Mouse (Mus musculus): ENCODE data around the gene Epha1. TPM values are rescaled to one million over a fixed set of nuclear protein-coding genes. Genes with fewer than 3 reads are reported as not detected.

Epha1 gene
- total RNA-seq, 2 experiments from 2014 or later: 0.12 to 0.29 TPM

- no peak overlapping the region for H3K4me3 ChIP-seq
- H3K27ac ChIP-seq: no peak overlapping the region
- TF ChIP-seq CTCF (IDR thresholded peaks at IDR 0.05): no peak
- intact Hi-C loops (cut with DNase I): no loop called here
- DNase-seq (ENCODE audit: extremely low spot score in 1 of 2, low spot score in 2 of 2): no peak
Observed at GRCm38 (mm10) chr6:42359364-42360147, 13.5 kb downstream of the Epha1 start.

- TF ChIP-seq CTCF (IDR thresholded peaks at IDR 0.05): no peak
- Histone ChIP-seq H3K4me3 (no peak overlapping the region), H3K27ac (no peak overlapping the region)
- intact Hi-C loops (cut with DNase I): no loop called here
- no peak for DNase-seq (ENCODE audit: extremely low spot score in 1 of 2, low spot score in 2 of 2)
Observed at GRCm38 (mm10) chr6:42358901-42359300, 14.2 kb downstream of the Epha1 start.

GRCm38 (mm10) chr6:42357901-42358300 lies 15.2 kb downstream of the Epha1 start:
- DNase-seq (ENCODE audit: extremely low spot score in 1 of 2, low spot score in 2 of 2): no peak
- Histone ChIP-seq H3K27ac (no peak overlapping the region), H3K4me3 (no peak overlapping the region)
- intact Hi-C loops (cut with DNase I): no loop called here
- TF ChIP-seq CTCF (IDR thresholded peaks at IDR 0.05): no peak

GRCm38 (mm10) chr6:42356913-42357312 lies 16.2 kb downstream of the Epha1 start:
- intact Hi-C loops (cut with DNase I): no loop called here
- no peak for TF ChIP-seq CTCF (IDR thresholded peaks at IDR 0.05)
- Histone ChIP-seq H3K27ac (no peak overlapping the region), H3K4me3 (no peak overlapping the region)
- no peak for DNase-seq (ENCODE audit: extremely low spot score in 1 of 2, low spot score in 2 of 2)

GRCm38 (mm10) chr6:42355794-42356600 lies 17.1 kb downstream of the Epha1 start:
- TF ChIP-seq CTCF (IDR thresholded peaks at IDR 0.05): no peak
- Histone ChIP-seq H3K4me3 (no peak overlapping the region), H3K27ac (no peak overlapping the region)
- intact Hi-C loops (cut with DNase I): no loop called here
- no peak for DNase-seq (ENCODE audit: extremely low spot score in 1 of 2, low spot score in 2 of 2)

- intact Hi-C loops (cut with DNase I): no loop called here
- Histone ChIP-seq H3K4me3 (no peak overlapping the region), H3K27ac (no peak overlapping the region)
- TF ChIP-seq CTCF (IDR thresholded peaks at IDR 0.05): no peak
- no peak for DNase-seq (ENCODE audit: extremely low spot score in 1 of 2, low spot score in 2 of 2)
Observed at GRCm38 (mm10) chr6:42355366-42355765, 17.7 kb downstream of the Epha1 start.

GRCm38 (mm10) chr6:42354076-42355019 lies 18.7 kb downstream of the Epha1 start:
- Histone ChIP-seq H3K4me3 (no peak overlapping the region), H3K27ac (0 out of 2 replicates have a peak overlapping the region, but pooled peaks have one; percentile 17)
- intact Hi-C loops (cut with DNase I): no loop called here
- DNase-seq (ENCODE audit: extremely low spot score in 1 of 2, low spot score in 2 of 2): peak in 1 of 2 experiments; percentile 22
- TF ChIP-seq CTCF (IDR thresholded peaks at IDR 0.05): no peak

GRCm38 (mm10) chr6:42353180-42353579 lies 19.9 kb downstream of the Epha1 start:
- no peak for TF ChIP-seq CTCF (IDR thresholded peaks at IDR 0.05)
- no peak for DNase-seq (ENCODE audit: extremely low spot score in 1 of 2, low spot score in 2 of 2)
- Histone ChIP-seq H3K27ac (no peak overlapping the region), H3K4me3 (no peak overlapping the region)
- intact Hi-C loops (cut with DNase I): no loop called here

GRCm38 (mm10) chr6:42352486-42352846 lies 20.6 kb downstream of the Epha1 start:
- intact Hi-C loops (cut with DNase I): no loop called here
- TF ChIP-seq CTCF (IDR thresholded peaks at IDR 0.05): no peak
- Histone ChIP-seq H3K4me3 (no peak overlapping the region), H3K27ac (no peak overlapping the region)
- DNase-seq (ENCODE audit: extremely low spot score in 1 of 2, low spot score in 2 of 2): no peak

- DNase-seq (ENCODE audit: extremely low spot score in 1 of 2, low spot score in 2 of 2): no peak
- no peak overlapping the region for H3K4me3 ChIP-seq
- TF ChIP-seq CTCF (IDR thresholded peaks at IDR 0.05): no peak
- intact Hi-C loops (cut with DNase I): no loop called here
- no peak overlapping the region for H3K27ac ChIP-seq
Observed at GRCm38 (mm10) chr6:42351776-42352485, 21.1 kb downstream of the Epha1 start.
